Mouse (Mus musculus): ENCODE measurements at regions not wholly inside any gene's neighbourhood (a gene's known extent, or its start where the extent isn't known, plus 50 kb on each side); places are given as distances from the start of the nearest gene placed in this dataset.

DNA sequence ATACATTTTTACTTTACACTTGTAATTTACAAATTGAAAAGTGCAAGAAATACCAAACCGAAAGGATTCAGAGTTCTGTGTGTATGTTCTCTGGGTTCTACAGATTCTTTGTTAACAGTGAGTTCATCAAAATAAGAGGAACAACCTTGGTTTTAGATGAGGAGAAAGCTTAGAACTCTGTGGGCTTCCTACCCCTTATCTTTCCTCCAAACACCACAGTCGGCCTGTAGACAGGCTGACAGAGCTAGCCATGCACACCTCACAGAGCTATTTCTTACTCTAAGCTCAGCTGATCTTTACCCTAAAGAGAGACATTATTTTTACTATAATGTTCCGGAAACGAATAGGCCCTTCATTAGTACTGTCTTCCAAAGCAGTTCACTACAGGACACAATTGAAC is 67.7 kb upstream of the Zdhhc17 start:
- DNase-seq (ENCODE audit: low spot score in 2 of 2), result no peak

DNA sequence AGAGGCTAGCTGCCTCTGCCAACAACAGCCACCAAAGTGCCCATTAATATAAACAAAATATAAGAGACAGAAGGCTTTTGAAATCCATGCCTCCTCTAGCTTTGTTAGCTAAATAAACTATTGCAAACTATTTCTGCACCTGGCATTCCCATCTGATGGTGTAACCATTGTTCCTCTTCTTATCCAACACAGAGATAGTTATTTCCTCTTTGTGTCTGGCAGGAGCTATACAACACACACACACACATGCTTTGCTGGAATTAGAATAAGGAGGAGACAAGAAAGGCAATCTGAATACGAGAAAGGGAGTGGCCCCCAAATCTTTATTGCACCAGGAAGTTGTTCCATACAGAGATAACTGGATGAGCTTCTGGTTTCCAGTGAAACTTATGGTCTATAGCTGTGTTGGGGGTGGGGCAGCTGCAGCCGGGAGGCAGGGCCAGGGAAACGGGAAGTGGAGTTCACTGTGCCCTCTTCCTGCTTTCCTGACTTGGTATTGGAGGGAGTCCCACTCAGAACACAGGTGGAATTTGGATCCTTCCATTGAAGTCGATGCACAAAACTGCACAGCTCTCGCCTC is 64.0 kb upstream of the Zdhhc17 start:
- no peak for DNase-seq (ENCODE audit: low spot score in 2 of 2)

DNA sequence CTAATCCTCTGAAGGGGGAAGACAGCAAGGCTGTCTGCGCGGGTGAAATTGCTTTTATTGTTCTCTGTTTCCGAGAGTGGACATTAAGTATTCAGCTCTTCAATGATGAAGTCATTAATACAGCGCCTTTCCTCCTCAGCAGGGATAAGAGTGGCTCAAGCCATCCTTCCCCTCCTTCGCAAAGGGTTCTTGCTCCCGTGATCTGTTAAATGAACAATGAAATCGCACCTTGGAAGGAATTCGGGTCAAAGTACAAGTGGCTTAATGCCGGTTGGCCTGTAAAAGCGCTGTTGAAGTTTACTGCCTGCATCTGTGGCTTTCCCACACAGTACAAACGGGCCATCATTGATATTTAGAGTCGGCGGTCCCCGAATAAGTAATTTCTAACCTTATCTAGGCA is 63.3 kb upstream of the Zdhhc17 start:
- no peak for DNase-seq (ENCODE audit: low spot score in 2 of 2)

DNA sequence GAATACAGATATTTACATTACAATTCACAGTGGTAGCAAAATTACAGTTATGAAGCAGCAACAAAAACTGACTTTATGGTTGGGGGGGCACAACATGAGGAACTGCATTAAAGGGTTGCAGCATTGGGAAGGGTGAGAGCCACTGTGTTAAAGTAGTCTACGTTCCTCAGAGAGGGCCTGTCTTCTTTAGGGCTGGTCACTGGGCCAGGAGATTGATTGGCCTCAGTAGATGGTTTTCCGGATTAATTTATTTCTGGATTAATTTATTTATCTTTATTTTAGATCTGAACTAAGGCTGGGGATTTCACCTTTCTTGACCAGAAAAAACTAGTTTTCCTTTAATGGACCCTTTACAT is 62.6 kb upstream of the Zdhhc17 start:
- no peak for DNase-seq (ENCODE audit: low spot score in 2 of 2)

DNA sequence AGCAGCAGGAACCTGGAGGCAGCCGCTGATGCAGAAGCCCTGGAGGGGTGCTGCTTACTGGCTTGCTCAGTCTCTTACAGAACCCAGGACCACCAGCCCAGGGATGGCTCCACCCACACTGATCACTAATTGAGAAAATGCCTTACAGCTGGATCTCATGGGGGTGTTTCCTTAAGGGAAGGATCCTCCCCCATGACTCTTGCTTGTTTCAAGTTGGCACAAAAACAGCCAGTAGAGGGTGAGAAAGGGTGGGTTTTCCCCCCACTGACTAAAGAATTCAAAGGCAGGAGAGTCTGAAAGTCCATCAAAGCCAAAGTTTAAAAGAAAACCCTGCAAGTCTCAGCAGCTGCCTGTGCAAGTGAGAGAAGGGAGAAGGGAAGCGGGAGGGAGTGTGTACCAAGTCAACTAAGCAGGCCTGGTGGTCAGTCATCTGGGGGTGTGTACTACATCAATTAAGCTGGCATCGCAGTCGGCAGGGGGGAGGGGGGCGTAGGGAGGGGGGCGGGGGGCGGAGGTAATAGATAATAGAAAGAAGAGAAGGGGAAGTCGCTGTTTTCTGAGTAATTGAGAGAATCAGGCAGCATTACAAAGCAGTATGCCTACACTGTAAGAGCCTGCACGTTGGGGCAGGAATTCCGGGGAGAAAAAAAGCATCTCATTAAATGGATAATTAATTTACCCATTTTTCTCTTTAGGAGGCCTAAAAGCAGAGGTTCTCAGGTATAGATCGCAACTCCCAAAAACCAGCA is 62.0 kb upstream of the Zdhhc17 start:
- DNase-seq (ENCODE audit: low spot score in 2 of 2), result no peak

DNA sequence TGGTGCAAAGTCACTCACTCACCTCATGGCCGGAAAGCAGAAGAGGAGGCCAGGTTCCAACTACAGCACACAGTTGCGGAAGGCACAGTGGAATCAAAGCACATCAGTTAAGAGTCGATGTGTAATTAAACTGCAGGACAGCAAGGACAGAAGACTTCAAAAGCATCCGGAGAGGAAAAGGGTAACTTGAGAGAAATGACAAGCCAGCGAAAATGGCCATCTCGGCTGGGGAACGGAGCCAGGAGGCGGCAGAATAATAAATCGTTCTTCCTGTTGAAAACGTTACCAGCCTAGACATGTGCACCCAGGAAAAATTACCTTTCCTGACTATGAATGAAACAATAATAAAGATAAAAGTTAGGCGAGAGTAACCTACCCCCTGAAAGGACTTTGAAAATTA is 56.2 kb upstream of the Zdhhc17 start:
- DNase-seq (ENCODE audit: low spot score in 2 of 2), result no peak

DNA sequence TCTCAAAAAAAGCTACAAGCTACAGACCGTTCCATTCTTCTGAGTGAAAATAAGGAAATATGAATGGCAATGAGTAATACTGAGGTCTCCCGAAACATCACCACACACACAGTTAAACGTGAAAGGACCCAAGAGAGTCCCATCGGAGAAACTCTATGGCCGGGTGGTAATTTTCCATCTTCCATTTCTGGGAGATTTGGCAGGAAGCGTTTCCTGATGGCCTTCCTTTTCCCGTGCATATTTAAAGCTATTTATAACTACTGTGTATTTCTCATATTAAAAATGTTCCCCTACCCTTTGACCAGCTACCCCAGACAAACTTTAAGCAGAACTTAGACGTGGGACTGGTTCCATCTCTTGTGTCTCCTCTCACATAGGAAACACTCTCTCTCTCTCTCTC is 50.7 kb upstream of the Zdhhc17 start:
- DNase-seq (ENCODE audit: low spot score in 2 of 2), result no peak
